Mouse (Mus musculus) spleen, embryonic (tissue): ENCODE results near the gene Prrx2.

Source experiments
- CTCF ChIA-PET: fragments of 350-600 bp; sonication (Branson Sonifier 250); formaldehyde crosslinking; loops from one replicate; lab custom pipeline; 2022; lab: Charles Lee

Prrx2 gene

GRCm38 (mm10) chr2:30834373-30835022 is at the start of gene Prrx2:
Gene Prrx2, plus strand, starts transcription at chr2:30834972.
- CTCF ChIA-PET, result interaction anchor here (0.5 kb wide), 2 partner anchors 276 to 990 kb away, joined by 3 read pairs; no protein-coding TSS in a partner anchor

- CTCF ChIA-PET, result no interaction called here
Observed at GRCm38 (mm10) chr2:30787466-30787865, 47.3 kb upstream of the Prrx2 start.

GRCm38 (mm10) chr2:30792061-30792460 is 42.7 kb upstream of the Prrx2 start:
- CTCF ChIA-PET, result no interaction called here

GRCm38 (mm10) chr2:30794179-30795108 is 40.3 kb upstream of the Prrx2 start:
- CTCF ChIA-PET, result interaction anchor here (0.6 to 2.0 kb wide), 4 partner anchors 354 to 359 kb away, joined by 3 to 5 read pairs (median 4); no protein-coding TSS in a partner anchor

- CTCF ChIA-PET, result interaction anchor here (0.6 to 2.0 kb wide), 3 partner anchors 358 to 667 kb away, joined by 4 to 7 read pairs (median 5); no protein-coding TSS in a partner anchor
Observed at GRCm38 (mm10) chr2:30795271-30795888, 39.4 kb upstream of the Prrx2 start.

- CTCF ChIA-PET, result interaction anchor here (0.6 to 2.0 kb wide), 3 partner anchors 358 to 667 kb away, joined by 4 to 7 read pairs (median 5); no protein-coding TSS in a partner anchor
Observed at GRCm38 (mm10) chr2:30795889-30796275, 38.9 kb upstream of the Prrx2 start.

- CTCF ChIA-PET, result interaction anchor here (0.7 to 2.0 kb wide), 4 partner anchors 359 to 1135 kb away, joined by 3 to 7 read pairs (median 4); no protein-coding TSS in a partner anchor
Observed at GRCm38 (mm10) chr2:30796382-30796781, 38.4 kb upstream of the Prrx2 start.

GRCm38 (mm10) chr2:30799456-30799855 is 35.3 kb upstream of the Prrx2 start:
- CTCF ChIA-PET, result no interaction called here

- CTCF ChIA-PET, result no interaction called here
Observed at GRCm38 (mm10) chr2:30800671-30801066, 34.1 kb upstream of the Prrx2 start.

- CTCF ChIA-PET, result no interaction called here
Observed at GRCm38 (mm10) chr2:30801067-30801852, 33.5 kb upstream of the Prrx2 start.

GRCm38 (mm10) chr2:30803604-30804003 is 31.2 kb upstream of the Prrx2 start, which contains the start of gene 1700001O22Rik:
Gene 1700001O22Rik, minus strand, starts transcription at chr2:30803661.
- CTCF ChIA-PET, result no interaction called here

GRCm38 (mm10) chr2:30805983-30806382 is 28.8 kb upstream of the Prrx2 start:
- CTCF ChIA-PET, result interaction anchor here (0.6 to 0.7 kb wide), 2 partner anchors 784 to 1399 kb away, joined by 7 to 10 read pairs; no protein-coding TSS in a partner anchor

GRCm38 (mm10) chr2:30807147-30807647 is 27.6 kb upstream of the Prrx2 start:
- CTCF ChIA-PET, result interaction anchor here (0.7 kb wide), 1 partner anchor 87 kb away, joined by 14 read pairs; no protein-coding TSS in a partner anchor

GRCm38 (mm10) chr2:30807648-30808295 is 27.0 kb upstream of the Prrx2 start, which contains the start of gene Ntmt1:
Gene Ntmt1, plus strand, starts transcription at chr2:30807826.
- CTCF ChIA-PET, result no interaction called here

- CTCF ChIA-PET, result no interaction called here
Observed at GRCm38 (mm10) chr2:30808296-30808655, 26.5 kb upstream of the Prrx2 start.

- CTCF ChIA-PET, result interaction anchor here (0.5 to 0.6 kb wide), 2 partner anchors 391 to 875 kb away, joined by 4 read pairs; no protein-coding TSS in a partner anchor
Observed at GRCm38 (mm10) chr2:30809503-30809902, 25.3 kb upstream of the Prrx2 start.

- CTCF ChIA-PET, result no interaction called here
Observed at GRCm38 (mm10) chr2:30810573-30810972, 24.2 kb upstream of the Prrx2 start.

GRCm38 (mm10) chr2:30816383-30816782 is 18.4 kb upstream of the Prrx2 start:
- CTCF ChIA-PET, result no interaction called here

GRCm38 (mm10) chr2:30819873-30820272 is 14.9 kb upstream of the Prrx2 start:
- CTCF ChIA-PET, result no interaction called here

GRCm38 (mm10) chr2:30821073-30821472 is 13.7 kb upstream of the Prrx2 start:
- CTCF ChIA-PET, result no interaction called here
